Mouse (Mus musculus): Measurements from ENCODE around the gene Slc30a1. TPM values are rescaled to one million over a fixed set of nuclear protein-coding genes. Genes with fewer than 3 reads are reported as not detected.

The Slc30a1 gene
- 44.3 TPM for polyA plus RNA-seq (2014; fragmentation: Illumina TruSeq; extraction: RNeasy Lipid Tissue Mini Kit (QIAGEN cat#74804))

DNA sequence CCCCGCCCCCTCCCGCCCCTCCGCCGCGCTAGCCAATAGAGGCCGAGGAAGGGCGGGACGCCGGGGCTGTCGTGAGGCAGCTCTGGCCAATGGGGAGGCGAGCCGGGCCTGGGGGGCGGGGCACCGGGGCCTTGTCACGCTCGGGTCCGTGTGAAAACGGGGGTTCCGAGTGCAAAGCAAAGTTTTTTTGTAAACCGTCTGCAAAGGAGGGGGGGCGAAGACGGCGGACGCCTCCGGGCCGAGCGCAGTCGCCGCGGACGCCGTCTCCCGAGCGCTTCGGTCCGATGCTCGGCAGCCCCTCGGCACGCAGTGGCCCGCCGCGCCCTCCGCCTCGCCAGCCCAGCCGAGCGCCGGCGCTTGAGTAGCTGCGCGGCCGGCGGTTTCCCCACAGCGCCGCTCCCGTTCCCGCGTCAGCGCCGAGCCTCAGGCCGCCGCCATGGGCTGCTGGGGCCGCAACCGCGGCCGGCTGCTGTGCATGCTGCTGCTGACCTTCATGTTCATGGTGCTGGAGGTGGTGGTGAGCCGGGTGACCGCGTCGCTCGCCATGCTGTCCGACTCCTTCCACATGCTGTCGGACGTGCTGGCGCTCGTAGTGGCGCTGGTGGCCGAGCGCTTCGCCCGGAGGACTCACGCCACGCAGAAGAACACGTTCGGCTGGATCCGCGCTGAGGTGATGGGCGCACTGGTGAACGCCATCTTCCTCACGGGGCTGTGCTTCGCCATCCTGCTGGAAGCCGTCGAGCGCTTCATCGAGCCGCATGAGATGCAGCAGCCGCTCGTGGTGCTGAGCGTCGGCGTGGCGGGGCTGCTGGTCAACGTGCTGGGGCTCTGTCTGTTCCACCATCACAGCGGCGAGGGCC is at the start of gene Slc30a1:
Slc30a1 (plus strand) TSS at position 197 of the 860 bp plus-strand sequence.

Other genes starting within 250 kb of the Slc30a1 start
- gene Lpgat1, start 188.9 kb upstream of the Slc30a1 start, polyA plus RNA-seq (2014; fragmentation: Illumina TruSeq; extraction: RNeasy Lipid Tissue Mini Kit (QIAGEN cat#74804)), result 89.5 TPM
- gene Nek2, start 85.3 kb upstream of the Slc30a1 start, polyA plus RNA-seq (2014; fragmentation: Illumina TruSeq; extraction: RNeasy Lipid Tissue Mini Kit (QIAGEN cat#74804)), result 7.7 TPM
- not detected for gene Rd3, start 70.6 kb downstream of the Slc30a1 start, polyA plus RNA-seq (2014; fragmentation: Illumina TruSeq; extraction: RNeasy Lipid Tissue Mini Kit (QIAGEN cat#74804))
- gene Traf5, start 185.8 kb downstream of the Slc30a1 start, polyA plus RNA-seq (2014; fragmentation: Illumina TruSeq; extraction: RNeasy Lipid Tissue Mini Kit (QIAGEN cat#74804)), result 3.6 TPM
- gene Rcor3, start 231.3 kb downstream of the Slc30a1 start, polyA plus RNA-seq (2014; fragmentation: Illumina TruSeq; extraction: RNeasy Lipid Tissue Mini Kit (QIAGEN cat#74804)), result 44.8 TPM